Mouse (Mus musculus): ENCODE data around the gene Chtf18. TPM values are rescaled to one million over a fixed set of nuclear protein-coding genes. Genes with fewer than 3 reads are reported as not detected.

Gene Chtf18
- total and polyA plus RNA-seq, 3 experiments = 1.3 to 1.7 (median 1.6) TPM

DNA sequence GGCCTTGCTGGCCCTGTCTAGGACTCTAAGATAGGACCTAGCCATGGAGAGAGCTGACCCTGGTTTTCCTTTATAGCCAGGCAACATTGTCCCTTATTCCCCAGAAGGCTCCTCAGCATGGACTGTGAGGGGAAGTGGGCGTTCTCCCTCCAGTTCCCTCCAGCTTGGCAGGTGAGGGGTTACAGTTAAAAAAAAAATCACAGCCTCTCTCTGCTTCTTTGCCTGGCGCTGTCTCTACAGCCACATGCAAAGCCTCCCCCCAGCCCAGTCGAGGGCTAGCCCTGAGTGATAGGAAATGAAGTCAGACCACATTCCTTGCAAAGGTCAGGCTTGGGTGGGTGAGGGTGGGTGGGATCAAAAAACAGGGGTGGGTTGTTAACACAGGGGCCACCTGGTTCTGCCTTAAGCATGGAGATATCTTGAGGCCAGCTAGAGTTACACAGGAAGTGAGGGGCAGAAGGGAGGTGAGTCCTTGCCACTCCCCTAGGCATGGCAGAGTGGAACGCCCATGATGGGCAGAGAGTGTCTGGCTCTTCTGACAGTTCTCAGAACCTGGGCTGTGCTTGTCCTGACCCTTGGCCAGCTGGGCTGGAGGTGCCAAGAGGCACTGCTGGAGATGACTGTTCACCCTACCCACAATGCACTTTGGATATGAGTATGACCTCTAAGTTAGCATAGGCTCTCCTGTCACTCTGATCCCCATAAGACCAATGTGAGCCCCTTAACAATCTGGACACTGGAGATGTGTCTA is 28.6 kb upstream of the Chtf18 start:
- intact Hi-C loops (cut with DNase I) = no loop called here

DNA sequence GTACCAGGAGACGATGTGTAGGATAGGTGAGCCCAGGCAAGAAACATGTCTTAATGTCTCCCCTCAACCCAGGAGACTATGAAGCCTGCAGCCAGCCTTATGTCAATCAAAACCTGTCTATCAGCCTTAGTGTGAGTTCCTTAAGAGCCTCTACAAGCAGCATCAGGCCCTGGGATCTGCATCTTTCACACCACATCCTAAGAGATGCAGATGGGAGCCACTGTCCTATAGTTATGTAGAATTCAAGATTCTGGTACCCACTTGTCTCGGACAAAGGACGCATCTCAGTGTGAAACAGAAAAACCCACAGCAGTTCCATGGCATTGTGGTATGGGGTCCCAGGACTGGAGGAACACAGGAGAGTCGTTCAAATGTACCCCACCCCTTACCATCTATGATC is 27.9 kb upstream of the Chtf18 start:
- no peaks in the 10 kb centered on the region for H3K4me1 ChIP-seq (ENCODE audit: control insufficient read depth, insufficient read depth, low read length)
- no peak overlapping the region for H3K4me3 ChIP-seq
- no peak overlapping the region for H3K27ac ChIP-seq
- DNase-seq = no peak
- H3K36me3 ChIP-seq (ENCODE audit: control insufficient read depth, insufficient read depth, low read length) = no peaks in the 10 kb centered on the region
- intact Hi-C loops (cut with DNase I) = no loop called here
- WGBS = 80% methylated on average over 4 of the region's 4 CpGs
- H3K79me2 ChIP-seq (replicated peaks; ENCODE audit: control insufficient read depth, insufficient read depth, low read length) = no peaks in the 10 kb centered on the region
- no peak for TF ChIP-seq CTCF (IDR thresholded peaks at IDR 0.05)
- TF ChIP-seq POLR2A (IDR thresholded peaks at IDR 0.05; ENCODE audit: insufficient read depth, low read depth, low read length) = no peak
- TF ChIP-seq EP300 (IDR thresholded peaks at IDR 0.05; ENCODE audit: insufficient read depth, low read depth, low read length) = no peak
- no peak overlapping the region for H3K9ac ChIP-seq (ENCODE audit: low read depth, low read length)
- H3K27me3 ChIP-seq (ENCODE audit: control insufficient read depth, insufficient read depth, low read length) = no peaks in the 10 kb centered on the region

More for the DNA sequence above, 28.6 kb upstream of the Chtf18 start:
- no peak for DNase-seq
- Histone ChIP-seq H3K4me3 (no peak overlapping the region), H3K79me2 (replicated peaks; ENCODE audit: control insufficient read depth, insufficient read depth, low read length) (no peaks in the 10 kb centered on the region), H3K36me3 (ENCODE audit: control insufficient read depth, insufficient read depth, low read length) (no peaks in the 10 kb centered on the region), H3K27ac (no peak overlapping the region), H3K27me3 (ENCODE audit: control insufficient read depth, insufficient read depth, low read length) (no peaks in the 10 kb centered on the region), H3K4me1 (ENCODE audit: control insufficient read depth, insufficient read depth, low read length) (no peaks in the 10 kb centered on the region), H3K9ac (ENCODE audit: low read depth, low read length) (no peak overlapping the region)
- TF ChIP-seq EP300 (IDR thresholded peaks at IDR 0.05; ENCODE audit: insufficient read depth, low read depth, low read length) (no peak), CTCF (IDR thresholded peaks at IDR 0.05) (no peak), POLR2A (IDR thresholded peaks at IDR 0.05; ENCODE audit: insufficient read depth, low read depth, low read length) (no peak)
- 34% methylated on average over 4 of the region's 4 CpGs for WGBS

DNA sequence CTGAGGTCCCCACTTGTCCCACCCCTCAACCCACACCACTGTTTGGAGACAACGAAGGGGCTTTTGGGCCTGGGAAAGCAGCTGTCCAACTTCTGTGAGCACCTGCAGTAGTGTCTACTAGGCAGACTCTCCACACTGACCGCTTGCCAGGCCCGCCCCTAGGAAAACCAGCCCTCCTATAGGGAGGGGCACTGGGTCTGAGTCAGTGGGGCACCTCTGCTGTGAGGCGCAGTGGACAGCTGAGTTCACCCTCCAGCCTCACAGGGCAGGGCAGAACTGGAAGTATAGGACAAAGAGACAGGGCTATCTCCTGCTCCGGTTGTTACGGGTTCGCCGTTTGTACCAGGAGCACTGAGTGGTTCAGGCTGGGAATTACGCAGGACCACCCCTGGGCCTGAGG is 27.0 kb upstream of the Chtf18 start, which contains the start of gene Msln:
TSS of gene Msln (minus strand) at position 138 of the 400 bp plus-strand sequence.
- H3K4me1 ChIP-seq (ENCODE audit: control insufficient read depth, insufficient read depth, low read length) = no peaks in the 10 kb centered on the region
- intact Hi-C loops (cut with DNase I) = no loop called here
- no peak within 1 kb of the TSS for H3K4me3 ChIP-seq
- no peak within 1 kb of the TSS for H3K9ac ChIP-seq (ENCODE audit: low read depth, low read length)
- TF ChIP-seq POLR2A (IDR thresholded peaks at IDR 0.05; ENCODE audit: insufficient read depth, low read depth, low read length) = no peak
- TF ChIP-seq CTCF (IDR thresholded peaks at IDR 0.05) = no peak
- TF ChIP-seq EP300 (IDR thresholded peaks at IDR 0.05; ENCODE audit: insufficient read depth, low read depth, low read length) = no peak
- 85% methylated on average over 9 of the region's 9 CpGs for WGBS
- H3K36me3 ChIP-seq (ENCODE audit: control insufficient read depth, insufficient read depth, low read length) = no peaks in the 10 kb centered on the region
- H3K27ac ChIP-seq = no peak within 1 kb of the TSS
- no peaks in the 10 kb centered on the region for H3K27me3 ChIP-seq (ENCODE audit: control insufficient read depth, insufficient read depth, low read length)
- no peaks in the 10 kb centered on the region for H3K79me2 ChIP-seq (replicated peaks; ENCODE audit: control insufficient read depth, insufficient read depth, low read length)
- DNase-seq = no peak

DNA sequence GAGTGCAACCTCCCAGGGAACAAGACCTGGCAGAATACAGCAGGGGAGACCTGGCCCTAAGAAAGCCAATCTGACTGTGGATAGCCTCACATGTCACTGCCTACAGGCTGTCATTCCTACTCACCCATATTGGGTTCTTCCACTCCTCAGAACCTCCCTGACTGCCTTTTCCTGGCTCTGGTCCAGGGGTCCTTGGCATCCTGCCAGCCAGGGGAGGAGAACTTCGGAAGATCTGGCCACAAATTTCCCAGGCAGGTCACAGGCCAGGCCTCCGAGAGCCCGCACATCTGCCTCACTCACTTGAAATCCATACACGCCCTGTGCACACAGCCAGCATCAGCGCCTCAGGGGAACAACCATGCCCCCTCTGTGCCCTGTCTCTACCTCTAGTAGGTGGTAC is 24.2 kb upstream of the Chtf18 start:
- no peaks in the 10 kb centered on the region for H3K36me3 ChIP-seq (ENCODE audit: control insufficient read depth, insufficient read depth, low read length)
- H3K27me3 ChIP-seq (ENCODE audit: control insufficient read depth, insufficient read depth, low read length) = no peaks in the 10 kb centered on the region
- H3K4me1 ChIP-seq (ENCODE audit: control insufficient read depth, insufficient read depth, low read length) = no peaks in the 10 kb centered on the region
- no peak overlapping the region for H3K4me3 ChIP-seq
- H3K9ac ChIP-seq (ENCODE audit: low read depth, low read length) = no peak overlapping the region
- no peak for TF ChIP-seq POLR2A (IDR thresholded peaks at IDR 0.05; ENCODE audit: insufficient read depth, low read depth, low read length)
- no peak for TF ChIP-seq EP300 (IDR thresholded peaks at IDR 0.05; ENCODE audit: insufficient read depth, low read depth, low read length)
- no peak for TF ChIP-seq CTCF (IDR thresholded peaks at IDR 0.05)
- intact Hi-C loops (cut with DNase I) = no loop called here
- H3K27ac ChIP-seq = no peak overlapping the region
- DNase-seq = peak; percentile 33 to 47
- no peaks in the 10 kb centered on the region for H3K79me2 ChIP-seq (replicated peaks; ENCODE audit: control insufficient read depth, insufficient read depth, low read length)
- 20% methylated on average over 5 of the region's 5 CpGs for WGBS

DNA sequence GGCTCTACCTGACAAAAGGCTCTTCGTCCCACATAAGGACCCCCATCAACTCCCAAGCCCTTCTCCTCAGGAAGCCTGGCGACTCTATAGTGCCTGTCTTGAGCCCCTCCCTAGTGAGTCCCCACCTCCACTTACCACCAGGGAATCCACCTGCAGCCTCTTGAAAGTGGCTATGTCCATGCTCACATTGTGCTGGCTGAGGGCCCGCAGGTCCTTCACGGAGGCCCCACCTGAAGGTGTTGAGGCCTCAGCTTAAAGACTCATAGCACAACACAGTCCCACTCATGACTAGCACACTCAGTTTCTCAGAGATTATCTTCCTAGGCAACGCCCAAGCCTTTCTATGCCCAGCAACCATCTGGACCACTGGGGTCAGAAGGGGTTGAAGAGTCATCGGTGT is 22.1 kb upstream of the Chtf18 start:
- Histone ChIP-seq H3K27me3 (ENCODE audit: control insufficient read depth, insufficient read depth, low read length) (no peaks in the 10 kb centered on the region), H3K9ac (ENCODE audit: low read depth, low read length) (no peak overlapping the region), H3K4me3 (no peak overlapping the region), H3K36me3 (ENCODE audit: control insufficient read depth, insufficient read depth, low read length) (no peaks in the 10 kb centered on the region), H3K4me1 (ENCODE audit: control insufficient read depth, insufficient read depth, low read length) (no peaks in the 10 kb centered on the region), H3K27ac (no peak overlapping the region), H3K79me2 (replicated peaks; ENCODE audit: control insufficient read depth, insufficient read depth, low read length) (no peaks in the 10 kb centered on the region)
- no peak for TF ChIP-seq POLR2A (IDR thresholded peaks at IDR 0.05; ENCODE audit: insufficient read depth, low read depth, low read length)
- no peak for DNase-seq
- intact Hi-C loops (cut with DNase I) = no loop called here
- WGBS = 81% methylated on average over 6 of the region's 6 CpGs

DNA sequence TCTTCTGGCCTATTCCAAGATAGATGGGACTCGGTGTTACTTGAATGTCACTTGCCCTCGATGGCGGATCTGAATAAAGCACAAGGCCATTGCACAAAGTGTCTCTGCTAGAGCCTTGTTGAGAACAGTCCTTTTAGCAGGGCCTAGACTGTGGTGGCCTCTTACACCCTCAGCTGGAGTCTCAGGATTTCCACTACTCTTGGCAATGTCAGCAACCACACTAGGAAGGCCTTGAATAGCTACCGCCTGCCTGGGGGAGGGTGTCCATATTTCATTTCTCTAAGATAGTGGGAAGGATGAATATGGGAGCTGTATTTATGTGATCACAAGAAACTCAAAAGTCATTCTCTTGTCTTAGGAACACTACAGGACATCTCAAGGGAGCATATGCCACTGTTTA is 21.0 kb upstream of the Chtf18 start:
- 78% methylated on average over 4 of the region's 4 CpGs for WGBS
- no peak overlapping the region for H3K27ac ChIP-seq

More for the DNA sequence above, 21.0 kb upstream of the Chtf18 start:
- no peaks in the 10 kb centered on the region for H3K4me1 ChIP-seq (ENCODE audit: control insufficient read depth, insufficient read depth, low read length)
- no peaks in the 10 kb centered on the region for H3K36me3 ChIP-seq (ENCODE audit: control insufficient read depth, insufficient read depth, low read length)
- no peak for DNase-seq
- no peak for TF ChIP-seq POLR2A (IDR thresholded peaks at IDR 0.05; ENCODE audit: insufficient read depth, low read depth, low read length)
- TF ChIP-seq EP300 (IDR thresholded peaks at IDR 0.05; ENCODE audit: insufficient read depth, low read depth, low read length) = no peak
- no peak for TF ChIP-seq CTCF (IDR thresholded peaks at IDR 0.05)
- H3K79me2 ChIP-seq (replicated peaks; ENCODE audit: control insufficient read depth, insufficient read depth, low read length) = no peaks in the 10 kb centered on the region
- H3K9ac ChIP-seq (ENCODE audit: low read depth, low read length) = no peak overlapping the region
- intact Hi-C loops (cut with DNase I) = no loop called here
- no peak overlapping the region for H3K4me3 ChIP-seq
- H3K27me3 ChIP-seq (ENCODE audit: control insufficient read depth, insufficient read depth, low read length) = no peaks in the 10 kb centered on the region

Data from heart, adult 2 months (tissue).